Mouse (Mus musculus) gastrocnemius, postnatal 25 days (tissue): ENCODE data around the gene Pea15a. TPM values are rescaled to one million over a fixed set of nuclear protein-coding genes. Genes with fewer than 3 reads are reported as not detected.
A peak's percentile ranks its signal among the peaks of the same experiment; 100 is the strongest.
"Not testable (repeated sequence)": the region's sequence is repeated elsewhere in the genome, so short reads cannot be mapped to it uniquely, and the experiment has no call there.

Source experiments
- DNase-seq: peaks from one replicate; pipeline ENCODE4 v3.0.0; 2022
- long read RNA-seq, 2 experiments: library from polyadenylated mRNA; stranded (forward); transcript quantifications; one replicate each; pipeline ENCODE4 v2.0.0; 2021
- total RNA-seq, 2 experiments: library from RNA; stranded (reverse); gene quantifications; 1 replicate in 1 of 2; 2 replicates in 1 of 2; pipeline ENCODE4 v1.2.3; 2021

Gene Pea15a
- total RNA-seq = 10 to 100 TPM; 32.6 to 33.3 TPM
- long read RNA-seq, experiment 1, transcript Pea15a-201 (4 exons, 2,501 nt) = major isoform, 28 of 40 reads
- long read RNA-seq, experiment 1, partial matches to known transcripts = 1 of 40 reads
- long read RNA-seq, experiment 1, other reads (novel, unspliced or antisense) = 8 of 40 reads
- long read RNA-seq, experiment 2, transcript Pea15a-201 (4 exons, 2,501 nt) = major isoform, 44 of 59 reads
- long read RNA-seq, experiment 2, partial matches to known transcripts = 2 of 59 reads
- long read RNA-seq, experiment 2, other reads (novel, unspliced or antisense) = 12 of 59 reads

GRCm38 (mm10) chr1:172206141-172206917, at the start of gene Pea15a:
TSS of gene Pea15a (minus strand) at chr1:172206804.
- peak; percentile 87 for DNase-seq

- peak; percentile 27 for DNase-seq
Measured at GRCm38 (mm10) chr1:172247679-172248078, 41.1 kb upstream of the Pea15a start.

GRCm38 (mm10) chr1:172247216-172247615, 40.6 kb upstream of the Pea15a start:
- DNase-seq = no peak

GRCm38 (mm10) chr1:172244645-172245044, 38.0 kb upstream of the Pea15a start:
- not testable (repeated sequence) for DNase-seq

- DNase-seq = peak; percentile 61
Measured at GRCm38 (mm10) chr1:172243547-172244205, 37.1 kb upstream of the Pea15a start.

GRCm38 (mm10) chr1:172242401-172242800, 35.8 kb upstream of the Pea15a start:
- DNase-seq = peak; percentile 58

- no peak for DNase-seq
Measured at GRCm38 (mm10) chr1:172240945-172241708, 34.5 kb upstream of the Pea15a start.

- DNase-seq = no peak
Measured at GRCm38 (mm10) chr1:172229215-172229614, 22.6 kb upstream of the Pea15a start.

GRCm38 (mm10) chr1:172228209-172228608, 21.6 kb upstream of the Pea15a start:
- no peak for DNase-seq

- peak; percentile 71 for DNase-seq
Measured at GRCm38 (mm10) chr1:172221297-172222063, 14.9 kb upstream of the Pea15a start.

- peak; percentile 83 for DNase-seq
Measured at GRCm38 (mm10) chr1:172220414-172220813, 13.8 kb upstream of the Pea15a start.

- DNase-seq = peak; percentile 84
Measured at GRCm38 (mm10) chr1:172219451-172220406, 13.1 kb upstream of the Pea15a start, which contains the start of gene Casq1. TSS of gene Casq1 (minus strand) at chr1:172219868.

- no peak for DNase-seq
Measured at GRCm38 (mm10) chr1:172218164-172218910, 11.7 kb upstream of the Pea15a start.

- DNase-seq = peak; percentile 96
Measured at GRCm38 (mm10) chr1:172217148-172217547, 10.5 kb upstream of the Pea15a start.

- no peak for DNase-seq
Measured at GRCm38 (mm10) chr1:172214748-172215147, 8.1 kb upstream of the Pea15a start.

GRCm38 (mm10) chr1:172213771-172214170, 7.2 kb upstream of the Pea15a start:
- DNase-seq = no peak

- DNase-seq = no peak
Measured at GRCm38 (mm10) chr1:172212776-172213175, 6.2 kb upstream of the Pea15a start.

GRCm38 (mm10) chr1:172207111-172207584, 544 bp upstream of the Pea15a start:
- no peak for DNase-seq

GRCm38 (mm10) chr1:172205741-172206087, 890 bp downstream of the Pea15a start:
- no peak for DNase-seq
